Mouse (Mus musculus) spleen, adult 2 months (tissue): Measurements from ENCODE around the gene Pthlh.

Source experiments
- CTCF ChIP-seq: fragments of 200-500 bp; IDR thresholded peaks from 2 replicates; pipeline ENCODE4 v1.5.1; 2011; ENCODE audit warnings: mild to moderate bottlenecking, inconsistent platforms; ENCODE audit not compliant: insufficient read depth, insufficient read length, insufficient replicate concordance; ENCODE audit errors: extremely low read depth
- POLR2A ChIP-seq: fragments of 200-500 bp; IDR thresholded peaks from 2 replicates; pipeline ENCODE4 v1.6.1; 2011; ENCODE audit warnings: low read depth, low read length, inconsistent platforms

GRCm38 (mm10) chr6:147219099-147219498, 44.9 kb downstream of the Pthlh start:
- no peak for TF ChIP-seq POLR2A
- TF ChIP-seq CTCF: no peak
